Mouse (Mus musculus): Measurements from ENCODE around the gene Gm14180.

DNA sequence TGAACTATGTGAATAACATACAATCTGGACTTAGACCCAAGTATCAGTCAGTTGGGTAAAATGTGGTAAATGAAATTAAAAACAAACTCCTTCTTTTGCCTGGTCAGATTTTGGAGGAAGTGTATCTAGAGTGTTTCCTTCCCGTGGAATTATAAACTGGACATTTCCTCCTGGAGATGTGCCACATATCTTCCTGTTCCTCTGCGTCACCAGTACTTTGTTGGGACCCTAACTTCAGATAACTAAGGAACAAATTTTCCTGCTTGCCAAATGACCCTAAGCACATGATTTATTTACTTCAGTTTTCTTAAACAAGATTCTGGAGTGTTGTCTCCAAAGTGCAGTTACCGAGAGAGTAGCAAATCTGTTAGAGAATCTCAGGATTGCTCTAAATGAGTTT lies 9.9 kb upstream of the Gm14180 start:
- TF ChIP-seq CTCF (conservative IDR thresholded peaks at IDR 0.05 in 1 of 2, IDR thresholded peaks at IDR 0.05 in 1 of 2; ENCODE audit: low read depth in 2 of 2, low read length in 2 of 2) = no peak
- TF ChIP-seq MAZ (IDR thresholded peaks at IDR 0.05; ENCODE audit: low read depth, low read length) = no peak
- TF ChIP-seq MAX (IDR thresholded peaks at IDR 0.05; ENCODE audit: low read length) = no peak
- TF ChIP-seq RAD21 (IDR thresholded peaks at IDR 0.05; ENCODE audit: low read depth, low read length) = no peak
- no peak for TF ChIP-seq GABPA (IDR thresholded peaks at IDR 0.05; ENCODE audit: insufficient replicate concordance, low read depth, low read length)
- no peak for TF ChIP-seq HCFC1 (IDR thresholded peaks at IDR 0.05; ENCODE audit: low read depth, low read length)
- no peak for TF ChIP-seq POLR2A (IDR thresholded peaks at IDR 0.05; ENCODE audit: low read depth, low read length)
- TF ChIP-seq ZNF384 (IDR thresholded peaks at IDR 0.05; ENCODE audit: low read depth, low read length) = no peak

All from CH12.LX (cell line).